Mouse (Mus musculus) forebrain, embryonic 15.5 days (tissue): Measurements from ENCODE around the gene Clybl. TPM values are rescaled to one million over a fixed set of nuclear protein-coding genes. Genes with fewer than 3 reads are reported as not detected.

Experiments used
- ATAC-seq: fragments of 200-750 bp; cut with Nextera tagmentation; replicated peaks from 2 replicates; pipeline ENCODE4 v1.8.0; 2017; ENCODE audit warnings: mild to moderate bottlenecking, moderate TSS enrichment, moderate library complexity
- H3K27ac ChIP-seq: fragments of 300-500 bp; sonication (generic); replicated peaks from 2 replicates; pipeline ENCODE4 v1.5.1; 2015; ENCODE audit warnings: mild to moderate bottlenecking, inconsistent platforms
- H3K27me3 ChIP-seq: fragments of 300-500 bp; sonication (generic); 2 replicates; pipeline ENCODE4 v1.6.1; 2015; ENCODE audit warnings: inconsistent platforms
- H3K36me3 ChIP-seq: fragments of 300-500 bp; sonication (generic); 2 replicates; pipeline ENCODE4 v1.6.1; 2015; ENCODE audit warnings: mild to moderate bottlenecking, inconsistent platforms
- H3K4me1 ChIP-seq: fragments of 300-500 bp; sonication (generic); 2 replicates; pipeline ENCODE4 v1.6.1; 2015; ENCODE audit warnings: inconsistent platforms
- H3K4me2 ChIP-seq: fragments of 300-500 bp; sonication (generic); replicated peaks from 2 replicates; pipeline ENCODE4 v1.6.1; 2015; ENCODE audit warnings: mild to moderate bottlenecking, inconsistent platforms
- H3K4me3 ChIP-seq: fragments of 300-500 bp; sonication (generic); 2 replicates; pipeline ENCODE4 v1.5.1; 2015; ENCODE audit warnings: mild to moderate bottlenecking, inconsistent platforms
- H3K9ac ChIP-seq: fragments of 300-500 bp; sonication (generic); replicated peaks from 2 replicates; pipeline ENCODE4 v1.6.1; 2015; ENCODE audit warnings: mild to moderate bottlenecking, inconsistent platforms
- H3K9me3 ChIP-seq: fragments of 300-500 bp; sonication (generic); 2 replicates; pipeline ENCODE4 v1.6.1; 2016; ENCODE audit warnings: inconsistent platforms
- WGBS: fragments of 180-500 bp; shearing (Covaris S2); methylation state at CpG from one replicate; pipeline ENCODE4 v1.1.7; 2015; ENCODE audit warnings: mixed read lengths; 5-methylcytosine and 5-hydroxymethylcytosine counted together
- polyA plus RNA-seq: library from polyadenylated mRNA; unstranded; fragments of >200 nt; fragmentation: Nextera tagmentation; extraction: Ambion mirVana; gene quantifications from 2 replicates; pipeline ENCODE4 v1.2.1, GENCODE M21; 2015

The Clybl gene
- polyA plus RNA-seq, 1 experiment from 2014 or later: 12.4 TPM

- ATAC-seq: no peak
- H3K9ac ChIP-seq: no peak overlapping the region
Observed at GRCm38 (mm10) chr14:122176263-122176798, 5.2 kb upstream of the Clybl start.

GRCm38 (mm10) chr14:122179262-122179661 is 2.2 kb upstream of the Clybl start:
- H3K4me2 ChIP-seq: no peak overlapping the region
- 0 out of 2 replicates have a peak, but pooled peaks cover 3% of the 10 kb centered on the region for H3K27me3 ChIP-seq
- ATAC-seq: no peak
- 42% methylated on average over 16 of the region's 16 CpGs for WGBS
- H3K9me3 ChIP-seq: no peaks in the 10 kb centered on the region
- H3K4me3 ChIP-seq: no peak overlapping the region
- H3K27ac ChIP-seq: no peak overlapping the region
- peaks cover 9% of the 10 kb centered on the region for H3K4me1 ChIP-seq
- H3K9ac ChIP-seq: no peak overlapping the region
- H3K36me3 ChIP-seq: no peaks in the 10 kb centered on the region

More at GRCm38 (mm10) chr14:122176263-122176798, 5.2 kb upstream of the Clybl start:
- Histone ChIP-seq H3K9me3 (no peaks in the 10 kb centered on the region), H3K27me3 (0 out of 2 replicates have a peak, but pooled peaks cover 3% of the 10 kb centered on the region), H3K36me3 (no peaks in the 10 kb centered on the region), H3K4me3 (no peak overlapping the region), H3K4me1 (peaks cover 2% of the 10 kb centered on the region; the same call in 1 of the 2 replicates), H3K4me2 (no peak overlapping the region), H3K27ac (no peak overlapping the region)
- 81% methylated on average over 14 of the region's 14 CpGs for WGBS

DNA sequence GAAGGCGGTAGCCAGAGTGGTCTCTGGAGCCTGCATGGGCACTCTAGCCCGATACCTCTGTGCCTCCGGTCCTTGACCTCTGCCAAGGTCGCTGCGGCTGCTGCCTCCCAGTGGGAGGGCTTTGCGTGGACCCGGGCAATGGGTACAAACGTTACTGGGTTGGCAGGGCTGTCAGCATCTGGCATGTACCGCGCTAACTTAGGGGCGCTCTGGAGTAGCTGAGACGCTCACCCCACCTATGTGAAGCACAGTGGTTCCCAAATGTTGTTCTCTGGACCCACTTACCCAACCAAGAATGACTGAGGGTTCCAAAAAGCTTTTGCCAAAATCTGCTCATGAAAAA is 282 bp downstream of the Clybl start:
- peak overlapping the region; percentile 80 for H3K4me3 ChIP-seq
- H3K27ac ChIP-seq: no peak overlapping the region
- 1% methylated on average over 12 of the region's 12 CpGs for WGBS
- 0 out of 2 replicates have a peak, but pooled peaks cover 3% of the 10 kb centered on the region for H3K27me3 ChIP-seq
- H3K9me3 ChIP-seq: no peaks in the 10 kb centered on the region
- H3K4me2 ChIP-seq: peak overlapping the region; percentile 83
- H3K36me3 ChIP-seq: no peaks in the 10 kb centered on the region
- no peak for ATAC-seq
- H3K4me1 ChIP-seq: peaks cover 9% of the 10 kb centered on the region
- peak overlapping the region; percentile 68 for H3K9ac ChIP-seq

GRCm38 (mm10) chr14:122182220-122182619 is 716 bp downstream of the Clybl start:
- Histone ChIP-seq H3K27me3 (0 out of 2 replicates have a peak, but pooled peaks cover 3% of the 10 kb centered on the region), H3K27ac (no peak overlapping the region), H3K4me2 (peak overlapping the region; percentile 83; the same call in 1 of the 2 replicates), H3K9me3 (no peaks in the 10 kb centered on the region), H3K4me3 (peak overlapping the region; percentile 80), H3K9ac (no peak overlapping the region), H3K4me1 (peaks cover 9% of the 10 kb centered on the region), H3K36me3 (no peaks in the 10 kb centered on the region)
- ATAC-seq: no peak
- 78% methylated on average over 6 of the region's 6 CpGs for WGBS

DNA sequence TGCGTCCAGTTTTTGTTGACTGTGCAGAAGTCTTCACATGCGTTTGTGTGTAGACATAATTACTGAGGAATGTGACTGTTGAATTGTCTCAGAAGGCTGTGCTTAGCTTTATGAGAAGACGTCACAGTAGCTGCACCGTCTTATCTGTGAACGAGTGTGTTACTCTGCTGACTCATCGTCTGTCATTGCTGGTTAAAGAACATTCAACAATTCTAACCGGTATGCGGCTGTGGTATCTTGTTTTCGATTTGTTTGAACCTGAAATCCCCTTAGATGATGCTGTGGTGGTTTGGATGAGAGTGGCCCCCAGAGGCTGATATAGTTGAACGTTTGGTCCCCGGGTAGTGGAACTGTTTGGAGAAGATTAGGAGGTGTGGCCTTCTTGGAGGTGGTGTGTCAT is 2.5 kb downstream of the Clybl start:
- 90% methylated on average over 11 of the region's 11 CpGs for WGBS
- no peak for ATAC-seq
- no peak overlapping the region for H3K4me2 ChIP-seq
- H3K27me3 ChIP-seq: 0 out of 2 replicates have a peak, but pooled peaks cover 3% of the 10 kb centered on the region
- H3K9ac ChIP-seq: no peak overlapping the region
- H3K4me3 ChIP-seq: no peak overlapping the region
- H3K27ac ChIP-seq: no peak overlapping the region
- H3K36me3 ChIP-seq: no peaks in the 10 kb centered on the region
- H3K4me1 ChIP-seq: peaks cover 9% of the 10 kb centered on the region
- no peaks in the 10 kb centered on the region for H3K9me3 ChIP-seq

- no peak for ATAC-seq
- Histone ChIP-seq H3K9ac (no peak overlapping the region), H3K27me3 (no peaks in the 10 kb centered on the region), H3K9me3 (no peaks in the 10 kb centered on the region), H3K36me3 (no peaks in the 10 kb centered on the region), H3K4me2 (no peak overlapping the region), H3K4me3 (no peak overlapping the region), H3K27ac (no peak overlapping the region), H3K4me1 (no peaks in the 10 kb centered on the region)
- 92% methylated on average over 5 of the region's 5 CpGs for WGBS
Observed at GRCm38 (mm10) chr14:122188250-122188649, 6.7 kb downstream of the Clybl start.

DNA sequence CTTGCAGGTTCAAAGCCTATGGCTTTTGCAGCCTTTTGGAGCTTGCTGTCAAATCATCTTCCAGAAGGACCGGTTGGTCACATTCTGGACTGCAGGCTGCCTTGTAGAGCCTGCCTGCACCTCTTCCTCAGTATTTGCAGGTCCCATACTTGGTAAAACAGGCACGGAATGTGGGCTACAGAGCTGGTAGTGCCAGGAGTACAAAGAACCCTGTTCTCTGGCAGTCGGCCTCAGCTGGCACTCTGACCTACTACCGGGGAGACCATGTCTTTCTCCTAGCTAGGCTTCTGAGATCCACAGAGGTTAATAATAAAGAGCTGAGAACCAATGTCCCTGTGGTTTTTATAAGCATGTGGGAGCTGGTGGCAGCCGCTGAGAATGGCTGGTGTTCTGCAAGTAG is 8.4 kb downstream of the Clybl start:
- WGBS: 70% methylated on average over 5 of the region's 5 CpGs
- no peak for ATAC-seq
- H3K4me3 ChIP-seq: no peak overlapping the region

GRCm38 (mm10) chr14:122190527-122190926 is 9.0 kb downstream of the Clybl start:
- WGBS: 29% methylated on average over 2 of the region's 2 CpGs
- H3K27me3 ChIP-seq: no peaks in the 10 kb centered on the region
- no peak overlapping the region for H3K4me3 ChIP-seq
- H3K9me3 ChIP-seq: no peaks in the 10 kb centered on the region
- no peaks in the 10 kb centered on the region for H3K4me1 ChIP-seq
- H3K9ac ChIP-seq: no peak overlapping the region
- no peak for ATAC-seq
- no peak overlapping the region for H3K4me2 ChIP-seq
- H3K27ac ChIP-seq: no peak overlapping the region
- H3K36me3 ChIP-seq: no peaks in the 10 kb centered on the region

More for the DNA sequence above, 8.4 kb downstream of the Clybl start:
- Histone ChIP-seq H3K4me2 (no peak overlapping the region), H3K9me3 (no peaks in the 10 kb centered on the region), H3K4me1 (no peaks in the 10 kb centered on the region), H3K9ac (no peak overlapping the region), H3K27me3 (no peaks in the 10 kb centered on the region), H3K36me3 (no peaks in the 10 kb centered on the region), H3K27ac (no peak overlapping the region)

GRCm38 (mm10) chr14:122190941-122191510 is 9.5 kb downstream of the Clybl start:
- no peak overlapping the region for H3K4me3 ChIP-seq
- no peaks in the 10 kb centered on the region for H3K4me1 ChIP-seq
- H3K36me3 ChIP-seq: no peaks in the 10 kb centered on the region
- ATAC-seq: peak; percentile 73
- WGBS: 15% methylated on average over 7 of the region's 7 CpGs
- H3K27ac ChIP-seq: no peak overlapping the region
- H3K27me3 ChIP-seq: no peaks in the 10 kb centered on the region
- no peaks in the 10 kb centered on the region for H3K9me3 ChIP-seq
- no peak overlapping the region for H3K9ac ChIP-seq
- no peak overlapping the region for H3K4me2 ChIP-seq

DNA sequence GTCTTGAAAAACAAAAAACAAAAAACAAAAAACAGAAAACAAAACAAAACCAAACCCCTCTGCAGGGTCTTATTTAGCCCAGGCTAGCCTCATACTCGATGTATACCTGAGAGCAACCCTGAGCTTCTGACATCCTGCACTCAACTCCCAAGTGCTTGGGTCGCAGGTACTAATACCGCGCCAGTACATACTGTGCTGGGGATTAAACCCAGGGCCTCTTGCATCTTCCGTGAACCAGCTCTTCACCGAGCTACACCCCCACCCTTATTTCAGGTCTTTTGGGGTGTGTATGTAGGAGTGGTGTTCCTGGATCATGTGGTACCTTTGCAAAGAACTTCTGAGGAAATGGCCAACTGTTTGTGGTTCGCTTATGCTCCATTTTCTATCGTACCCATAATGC is 13.1 kb downstream of the Clybl start:
- ATAC-seq: no peak
- H3K9me3 ChIP-seq: no peaks in the 10 kb centered on the region
- H3K9ac ChIP-seq: no peak overlapping the region
- no peak overlapping the region for H3K4me3 ChIP-seq
- no peaks in the 10 kb centered on the region for H3K36me3 ChIP-seq
- H3K27me3 ChIP-seq: no peaks in the 10 kb centered on the region
- 94% methylated on average over 8 of the region's 8 CpGs for WGBS
- H3K27ac ChIP-seq: no peak overlapping the region
- H3K4me1 ChIP-seq: no peaks in the 10 kb centered on the region
- no peak overlapping the region for H3K4me2 ChIP-seq

DNA sequence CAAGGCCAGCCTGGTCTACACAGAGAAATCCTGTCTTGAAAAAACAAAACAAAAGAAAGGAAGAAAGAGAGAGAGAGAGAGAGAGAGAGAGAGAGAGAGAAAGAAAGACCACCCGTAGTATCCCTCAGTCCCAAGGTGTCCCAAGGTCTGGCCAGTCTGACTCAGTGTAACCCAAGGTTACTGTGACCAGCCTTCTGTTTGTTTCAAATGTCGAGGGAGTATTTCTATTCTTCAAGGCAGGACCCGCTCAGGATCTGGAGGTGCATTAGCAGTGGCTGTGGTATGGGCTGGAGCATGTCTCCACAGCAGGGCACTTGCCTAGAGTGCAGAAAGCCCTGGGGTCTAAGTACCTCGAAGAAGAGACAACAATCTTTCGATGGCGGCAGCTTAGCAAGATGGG is 15.3 kb downstream of the Clybl start:
- Histone ChIP-seq H3K27me3 (no peaks in the 10 kb centered on the region), H3K9me3 (no peaks in the 10 kb centered on the region), H3K4me3 (no peak overlapping the region), H3K36me3 (no peaks in the 10 kb centered on the region), H3K9ac (no peak overlapping the region), H3K4me2 (no peak overlapping the region), H3K4me1 (no peaks in the 10 kb centered on the region), H3K27ac (no peak overlapping the region)
- WGBS: 82% methylated on average over 6 of the region's 6 CpGs
- ATAC-seq: no peak

- Histone ChIP-seq H3K4me3 (no peak overlapping the region), H3K4me2 (no peak overlapping the region), H3K9ac (no peak overlapping the region), H3K4me1 (no peaks in the 10 kb centered on the region), H3K36me3 (no peaks in the 10 kb centered on the region), H3K27ac (no peak overlapping the region), H3K9me3 (no peaks in the 10 kb centered on the region), H3K27me3 (no peaks in the 10 kb centered on the region)
- 75% methylated on average over 14 of the region's 14 CpGs for WGBS
- ATAC-seq: no peak
Observed at GRCm38 (mm10) chr14:122200247-122200885, 18.9 kb downstream of the Clybl start.
